Mouse (Mus musculus) bone marrow, adult 2 months (tissue): ENCODE measurements at regions not wholly inside any gene's neighbourhood (a gene's known extent, or its start where the extent isn't known, plus 50 kb on each side); places are given as distances from the start of the nearest gene placed in this dataset.

ENCODE experiments used
- CTCF ChIP-seq: fragments of 200-500 bp; IDR thresholded peaks from 2 replicates; pipeline ENCODE4 v1.5.1; 2011; ENCODE audit warnings: low read length, control low read depth; ENCODE audit not compliant: control insufficient read depth, insufficient read depth
- POLR2A ChIP-seq: fragments of 200-500 bp; IDR thresholded peaks from 2 replicates; pipeline ENCODE4 v1.6.1; 2011; ENCODE audit warnings: low read depth, mild to moderate bottlenecking, control low read depth, low read length, borderline replicate concordance; ENCODE audit not compliant: control insufficient read depth

DNA sequence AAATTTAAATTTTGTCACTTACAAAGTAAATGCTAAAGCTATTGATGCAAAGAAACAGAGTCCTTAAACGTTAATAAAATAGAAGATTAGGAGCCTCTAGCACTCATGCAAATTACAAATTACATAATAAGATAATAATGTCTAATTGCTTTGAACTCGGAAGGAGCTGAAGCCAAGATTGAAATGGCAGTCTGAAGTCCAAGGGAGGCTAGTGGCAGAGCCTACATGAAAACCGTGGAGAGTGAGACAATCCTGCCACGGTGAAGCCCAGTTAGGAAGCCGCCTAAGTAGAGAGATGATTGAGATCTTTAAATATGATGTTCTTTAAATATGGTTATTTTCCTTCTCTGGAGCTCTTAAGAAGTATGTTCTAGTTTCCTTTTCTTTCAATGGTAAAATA lies 260.0 kb downstream of the Nfkbiz start:
- TF ChIP-seq POLR2A (no peak), CTCF (no peak)
